Mouse (Mus musculus) heart, postnatal 10 days (tissue): ENCODE measurements at regions not wholly inside any gene's neighbourhood (a gene's known extent, or its start where the extent isn't known, plus 50 kb on each side); places are given as distances from the start of the nearest gene placed in this dataset.

Source experiments
- DNase-seq, 2 experiments: peaks; one replicate each; pipeline ENCODE4 v3.0.0; 2021
- intact Hi-C: fragments of 180-260 bp; cut with DNase I; formaldehyde crosslinking; loops from one replicate; pipeline ENCODE4 v1.15.1; 2025

- intact Hi-C loops: no loop called here
- no peak for DNase-seq
Measured at GRCm38 (mm10) chr14:78438064-78438677, 98.4 kb downstream of the Akap11 start.

GRCm38 (mm10) chr14:78436586-78436985, 100.0 kb downstream of the Akap11 start:
- DNase-seq: no peak
- intact Hi-C loops: no loop called here

GRCm38 (mm10) chr14:78435982-78436381, 100.6 kb downstream of the Akap11 start:
- intact Hi-C loops: no loop called here

GRCm38 (mm10) chr14:78435561-78435960, 101.0 kb downstream of the Akap11 start:
- DNase-seq: no peak
- intact Hi-C loops: no loop called here

More at GRCm38 (mm10) chr14:78435982-78436381, 100.6 kb downstream of the Akap11 start:
- no peak for DNase-seq

GRCm38 (mm10) chr14:78434753-78435152, 101.9 kb downstream of the Akap11 start:
- intact Hi-C loops: no loop called here

GRCm38 (mm10) chr14:78434126-78434525, 102.5 kb downstream of the Akap11 start:
- intact Hi-C loops: no loop called here
- DNase-seq: peak; percentile 12 to 13

More at GRCm38 (mm10) chr14:78434753-78435152, 101.9 kb downstream of the Akap11 start:
- DNase-seq: no peak

GRCm38 (mm10) chr14:78432471-78432870, 104.1 kb downstream of the Akap11 start:
- intact Hi-C loops: no loop called here
- DNase-seq: no peak

- intact Hi-C loops: no loop called here
- DNase-seq: no peak
Measured at GRCm38 (mm10) chr14:78431931-78432330, 104.7 kb downstream of the Akap11 start.

- intact Hi-C loops: no loop called here
- no peak for DNase-seq
Measured at GRCm38 (mm10) chr14:78431406-78431805, 105.2 kb downstream of the Akap11 start.

GRCm38 (mm10) chr14:78428233-78429019, 108.2 kb downstream of the Akap11 start:
- intact Hi-C loops: no loop called here
- peak; percentile 28 to 36 for DNase-seq

- intact Hi-C loops: no loop called here
- DNase-seq: no peak
Measured at GRCm38 (mm10) chr14:78427062-78427461, 109.5 kb downstream of the Akap11 start.

GRCm38 (mm10) chr14:78422601-78423000, 114.0 kb downstream of the Akap11 start:
- DNase-seq: no peak
- intact Hi-C loops: no loop called here

- intact Hi-C loops: no loop called here
- DNase-seq: no peak
Measured at GRCm38 (mm10) chr14:78420966-78421365, 113.1 kb upstream of the Tnfsf11 start.

GRCm38 (mm10) chr14:78420176-78420575, 112.3 kb upstream of the Tnfsf11 start:
- no peak for DNase-seq
- intact Hi-C loops: no loop called here

- DNase-seq: no peak
- intact Hi-C loops: no loop called here
Measured at GRCm38 (mm10) chr14:78405568-78405967, 97.7 kb upstream of the Tnfsf11 start.

GRCm38 (mm10) chr14:78397914-78398313, 90.1 kb upstream of the Tnfsf11 start:
- intact Hi-C loops: no loop called here
- DNase-seq: no peak

GRCm38 (mm10) chr14:78395631-78396030, 87.8 kb upstream of the Tnfsf11 start:
- no peak for DNase-seq
- intact Hi-C loops: no loop called here

GRCm38 (mm10) chr14:78387011-78387410, 79.2 kb upstream of the Tnfsf11 start:
- intact Hi-C loops: no loop called here
- no peak for DNase-seq

- no peak for DNase-seq
- intact Hi-C loops: loop anchor here (5.0 kb wide), 1 partner anchor 98 kb away; no protein-coding TSS in a partner anchor
Measured at GRCm38 (mm10) chr14:78384370-78384769, 76.5 kb upstream of the Tnfsf11 start.

GRCm38 (mm10) chr14:78383256-78383709, 75.4 kb upstream of the Tnfsf11 start:
- DNase-seq: peak; percentile 96 to 97
- intact Hi-C loops: loop anchor here (5.0 kb wide), 1 partner anchor 99 kb away; no protein-coding TSS in a partner anchor

GRCm38 (mm10) chr14:78380011-78380410, 72.2 kb upstream of the Tnfsf11 start:
- intact Hi-C loops: loop anchor here (5.0 kb wide), 1 partner anchor 102 kb away; no protein-coding TSS in a partner anchor
- peak; percentile 7 to 11 for DNase-seq

GRCm38 (mm10) chr14:78376591-78376990, 68.7 kb upstream of the Tnfsf11 start:
- DNase-seq: no peak
- intact Hi-C loops: no loop called here
